Mouse (Mus musculus) left cerebral cortex, postnatal 14 days (tissue): ENCODE results near the gene Crygf. TPM values are rescaled to one million over a fixed set of nuclear protein-coding genes. Genes with fewer than 3 reads are reported as not detected.
"Not testable (repeated sequence)": the region's sequence is repeated elsewhere in the genome, so short reads cannot be mapped to it uniquely, and the experiment has no call there.

ENCODE experiments used
- DNase-seq, 2 experiments: peaks; one replicate each; pipeline ENCODE4 v3.0.0; 2021 to 2022; ENCODE audit warnings: low spot score in 2 of 2, mixed read lengths in 1 of 2
- intact Hi-C: fragments of 180-260 bp; cut with DNase I; formaldehyde crosslinking; loops from one replicate; pipeline ENCODE4 v1.15.1; 2025
- long read RNA-seq, 2 experiments: library from polyadenylated mRNA; stranded (forward); transcript quantifications; one replicate each; pipeline ENCODE4 v2.0.0; 2021
- total RNA-seq, 2 experiments: library from RNA; stranded (reverse); gene quantifications; 2 replicates each; pipeline ENCODE4 v1.2.3; 2021

Crygf gene
- total RNA-seq, result not detected
- long read RNA-seq, experiment 1, result 0 reads
- long read RNA-seq, experiment 2, result 0 reads

DNA sequence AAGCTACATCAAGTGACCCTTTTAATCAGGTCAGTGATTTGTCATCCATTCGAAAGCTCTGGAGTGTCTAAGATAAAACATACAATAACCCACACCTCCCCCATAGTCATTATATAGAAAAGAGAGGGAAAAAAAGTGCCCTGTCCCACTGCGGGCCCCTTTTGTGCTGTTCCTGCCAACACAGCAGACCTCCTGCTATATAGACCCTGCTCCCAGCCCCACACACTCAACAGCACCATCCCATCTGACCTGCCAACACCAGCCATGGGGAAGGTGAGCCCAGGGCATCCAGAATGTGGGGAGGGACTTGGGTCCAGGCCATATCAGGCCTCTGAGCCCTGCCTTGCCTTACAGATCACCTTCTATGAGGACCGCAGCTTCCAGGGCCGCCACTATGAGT is at the start of gene Crygf:
TSS of gene Crygf (plus strand) at position 227 of the 400 bp plus-strand sequence.
- intact Hi-C loops, result no loop called here
- DNase-seq, result no peak

DNA sequence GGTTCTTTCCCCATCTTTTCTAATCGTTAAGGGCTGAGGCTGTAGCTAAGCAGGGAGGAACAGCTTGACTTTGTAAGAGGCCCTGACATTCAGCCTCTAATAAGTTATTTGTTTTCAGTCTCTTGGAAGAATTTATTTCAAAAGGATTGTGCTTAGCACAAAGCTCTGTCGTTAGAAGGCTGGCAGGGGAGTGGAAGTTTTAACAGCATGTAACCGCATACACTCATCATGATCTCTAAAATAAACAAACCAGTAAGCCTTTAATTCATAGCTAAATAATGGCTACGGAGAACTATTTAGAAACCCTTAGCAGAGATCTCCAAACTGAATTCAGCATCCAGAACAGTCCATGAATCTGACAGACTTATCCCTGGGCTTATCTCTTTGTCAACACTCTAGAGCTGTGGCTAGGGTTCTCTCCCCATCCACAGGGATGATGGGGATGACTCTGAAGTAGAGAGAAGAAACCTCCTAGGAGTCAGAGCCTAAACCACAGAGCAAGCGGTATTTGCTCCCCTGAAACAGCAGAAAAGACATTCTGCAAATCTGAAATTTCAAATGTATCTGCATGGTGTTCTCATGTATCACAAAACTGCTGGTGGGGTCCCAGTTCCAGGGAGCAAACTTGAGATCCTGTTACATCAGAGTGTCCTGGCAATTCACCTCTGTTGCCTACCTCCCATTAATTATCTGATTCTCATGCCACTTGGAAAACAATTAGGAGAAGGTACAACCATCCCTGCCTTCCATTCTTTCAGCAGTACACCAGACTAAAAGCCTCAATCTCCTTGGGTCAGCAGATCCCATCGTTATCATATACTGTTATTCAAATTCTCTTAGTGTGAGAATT is 734 bp upstream of the Crygf start:
- intact Hi-C loops, result no loop called here
- no peak for DNase-seq

- intact Hi-C loops, result not testable (repeated sequence)
Observed at GRCm38 (mm10) chr1:65926696-65927095, 376 bp downstream of the Crygf start.

GRCm38 (mm10) chr1:65930055-65930454 is 3.7 kb downstream of the Crygf start:
- no peak for DNase-seq
- intact Hi-C loops, result no loop called here

More at GRCm38 (mm10) chr1:65926696-65927095, 376 bp downstream of the Crygf start:
- not testable (repeated sequence) for DNase-seq

DNA sequence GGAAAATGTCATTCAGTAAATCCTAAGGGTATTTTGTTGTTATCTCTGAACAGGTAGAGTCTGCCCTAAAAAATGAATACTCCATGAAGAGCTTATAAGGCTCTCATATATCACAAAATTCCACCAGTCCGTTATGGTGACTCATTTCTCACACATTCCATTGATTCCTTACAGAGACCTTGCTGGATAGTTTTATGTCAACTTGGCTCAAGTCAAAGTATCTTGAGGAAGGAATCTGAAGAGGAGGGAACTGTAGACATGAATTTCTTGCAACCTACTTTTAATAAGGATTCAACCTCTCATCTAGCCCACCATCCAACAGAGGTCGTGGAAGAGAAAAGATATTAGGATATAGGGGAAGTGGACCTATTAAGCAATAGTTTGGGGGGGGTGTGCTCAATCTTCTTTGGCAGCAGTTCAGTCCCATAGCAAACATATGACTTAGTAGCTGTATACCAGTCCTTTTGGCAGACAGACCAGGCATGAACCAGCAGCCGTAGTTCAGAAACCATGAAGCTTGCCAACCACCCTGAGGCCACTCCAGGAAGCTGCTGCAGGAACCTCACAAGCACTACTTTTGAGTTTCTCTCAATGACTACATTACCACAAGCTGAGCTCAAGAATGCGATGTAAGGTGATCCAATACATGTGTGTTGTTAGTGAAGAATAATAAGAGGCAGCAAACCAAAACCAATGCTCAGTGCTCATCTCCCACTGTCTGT is 5.9 kb downstream of the Crygf start:
- DNase-seq, result no peak
- intact Hi-C loops, result no loop called here

Other genes starting within 250 kb of the Crygf start
- 100 to 1,000 TPM; 919 to 976 TPM for gene Map2, start 248.8 kb downstream of the Crygf start, total RNA-seq